Mouse (Mus musculus) hematopoietic stem cell, adult 5-6 weeks (primary cell): ENCODE measurements around the gene Atg3. TPM values are rescaled to one million over a fixed set of nuclear protein-coding genes. Genes with fewer than 3 reads are reported as not detected.

Experiments used
- ATAC-seq, 2 experiments: fragments of 125-278 bp in 1 of 2; replicated peaks in 1 of 2; 2 replicates each; pipeline ENCODE4 v1.8.0; 2016 to 2017; ENCODE audit warnings: inconsistent platforms in 2 of 2, mild to moderate bottlenecking in 2 of 2, moderate number of reproducible peaks in 2 of 2, low read depth in 1 of 2, moderate TSS enrichment in 1 of 2; ENCODE audit not compliant: low FRiP score in 2 of 2, poor library complexity in 2 of 2, severe bottlenecking in 2 of 2, insufficient read depth in 1 of 2, low TSS enrichment in 1 of 2
- total RNA-seq: library from RNA; stranded (forward); fragments of 172-1452, 232-1000 nt; gene quantifications from 2 replicates; pipeline ENCODE4 v1.2.3, GENCODE M21; 2017

Gene Atg3
- total RNA-seq = 39.5 and 45.4 TPM in 2 replicates

GRCm38 (mm10) chr16:45158522-45159388, at the start of gene Atg3, which contains the start of gene Slc35a5:
TSS of gene Atg3 (plus strand) at chr16:45158785.
TSS of gene Slc35a5 (minus strand) at chr16:45158706.
- peak; percentile 87 to 93 for ATAC-seq

DNA sequence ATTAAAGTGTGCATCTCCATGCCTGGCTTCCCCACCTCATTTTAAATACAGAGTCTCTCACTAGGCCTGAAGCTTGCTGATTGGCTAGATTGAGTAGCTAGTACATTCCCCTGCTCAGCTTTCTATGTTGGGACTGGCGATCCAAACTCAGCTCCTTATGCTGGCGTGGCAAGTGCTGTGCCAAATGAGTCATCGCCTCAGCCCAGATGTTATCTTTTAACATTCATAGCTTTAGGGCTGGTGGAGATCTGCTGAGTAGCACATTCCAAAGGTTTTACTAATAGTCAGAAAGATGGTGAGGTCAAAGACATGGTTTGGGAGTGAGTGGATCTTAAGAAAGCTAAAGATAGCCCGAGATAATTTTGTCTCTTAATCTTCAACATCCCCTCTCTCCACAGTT, 48.1 kb upstream of the Atg3 start:
- no peak for ATAC-seq

DNA sequence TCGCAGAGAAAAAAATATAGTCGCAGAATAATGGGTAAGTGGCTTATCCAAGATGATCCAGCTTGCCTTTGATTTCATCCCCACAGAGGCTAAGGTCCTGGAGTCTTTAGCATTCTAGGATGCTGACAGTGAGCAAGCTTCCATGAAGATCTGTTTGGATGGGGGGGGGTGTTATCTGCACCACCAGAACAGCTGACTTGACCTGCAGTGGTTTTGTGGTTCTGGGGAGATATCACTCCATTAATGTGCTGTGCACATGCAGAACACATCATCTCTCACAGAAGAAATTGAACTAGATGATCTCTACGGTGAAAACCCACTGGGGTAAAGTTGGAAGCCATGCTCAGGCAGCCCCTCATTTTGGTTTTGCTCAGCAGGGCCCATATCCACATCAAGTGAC, 41.4 kb upstream of the Atg3 start:
- no peak for ATAC-seq

DNA sequence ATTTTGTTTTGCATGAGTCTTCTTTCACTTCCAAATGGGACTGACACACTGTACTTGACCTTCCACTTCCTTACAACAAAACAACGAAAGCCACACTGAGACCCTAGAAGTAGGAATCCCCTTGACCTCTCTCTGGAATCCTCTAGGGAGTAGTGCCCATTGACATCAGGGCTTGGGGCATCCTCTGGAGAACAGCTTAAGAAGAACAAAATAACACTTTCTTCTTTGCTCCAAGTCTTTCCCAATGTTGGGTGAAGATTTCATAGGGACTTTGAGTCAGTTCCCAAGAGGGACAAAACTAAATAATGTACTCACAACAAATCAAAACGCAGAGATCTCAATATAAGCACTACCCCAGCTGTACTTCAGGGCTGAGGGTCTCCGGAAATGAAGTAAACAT, 39.8 kb upstream of the Atg3 start:
- ATAC-seq = no peak

DNA sequence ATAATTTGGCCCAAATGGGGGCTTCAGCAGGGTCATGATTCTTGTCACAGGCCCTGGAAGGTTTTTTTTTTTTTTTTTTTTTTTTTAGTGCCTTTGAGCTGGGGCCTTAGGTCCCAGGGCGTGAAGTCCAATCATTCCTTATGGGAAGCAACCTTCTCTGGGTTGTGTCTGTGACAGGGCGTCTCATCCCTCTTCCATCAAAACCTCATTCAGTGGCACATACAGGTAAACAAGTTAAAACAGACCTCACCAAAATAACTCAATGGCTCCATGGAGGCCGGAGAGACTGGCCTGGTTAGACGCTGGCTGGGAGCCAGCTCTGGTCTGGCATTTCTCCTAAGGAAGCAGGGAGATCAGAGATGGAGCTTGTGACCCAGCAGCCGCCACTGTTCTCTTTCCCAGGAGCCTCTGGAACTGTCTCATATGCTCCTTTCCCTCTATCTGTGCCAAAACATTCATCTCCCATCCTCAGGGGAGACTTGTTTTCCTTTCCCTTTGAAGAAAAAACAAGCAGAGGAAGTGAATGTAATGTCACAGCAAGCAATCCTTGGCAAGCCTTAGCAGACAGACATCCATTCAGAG, 37.6 kb upstream of the Atg3 start:
- ATAC-seq = no peak

DNA sequence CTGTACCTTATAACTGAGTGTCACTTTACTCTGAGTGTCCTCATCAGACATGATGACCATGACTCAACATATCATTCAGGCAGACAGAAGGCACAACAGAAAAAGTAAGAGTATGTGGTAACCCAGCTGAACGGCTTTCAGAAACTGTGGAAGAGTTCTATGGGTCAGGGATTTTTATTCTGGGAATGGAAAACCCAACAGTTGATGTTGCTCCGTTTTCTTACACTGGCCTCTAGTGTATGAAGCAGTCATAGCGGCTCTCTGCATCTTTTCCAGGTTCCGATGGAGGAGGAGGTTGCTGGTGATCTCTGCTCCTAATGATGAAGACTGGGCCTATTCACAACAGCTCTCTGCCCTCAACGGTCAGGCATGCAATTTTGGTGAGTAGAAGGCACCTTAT, 36.0 kb upstream of the Atg3 start:
- ATAC-seq = no peak

DNA sequence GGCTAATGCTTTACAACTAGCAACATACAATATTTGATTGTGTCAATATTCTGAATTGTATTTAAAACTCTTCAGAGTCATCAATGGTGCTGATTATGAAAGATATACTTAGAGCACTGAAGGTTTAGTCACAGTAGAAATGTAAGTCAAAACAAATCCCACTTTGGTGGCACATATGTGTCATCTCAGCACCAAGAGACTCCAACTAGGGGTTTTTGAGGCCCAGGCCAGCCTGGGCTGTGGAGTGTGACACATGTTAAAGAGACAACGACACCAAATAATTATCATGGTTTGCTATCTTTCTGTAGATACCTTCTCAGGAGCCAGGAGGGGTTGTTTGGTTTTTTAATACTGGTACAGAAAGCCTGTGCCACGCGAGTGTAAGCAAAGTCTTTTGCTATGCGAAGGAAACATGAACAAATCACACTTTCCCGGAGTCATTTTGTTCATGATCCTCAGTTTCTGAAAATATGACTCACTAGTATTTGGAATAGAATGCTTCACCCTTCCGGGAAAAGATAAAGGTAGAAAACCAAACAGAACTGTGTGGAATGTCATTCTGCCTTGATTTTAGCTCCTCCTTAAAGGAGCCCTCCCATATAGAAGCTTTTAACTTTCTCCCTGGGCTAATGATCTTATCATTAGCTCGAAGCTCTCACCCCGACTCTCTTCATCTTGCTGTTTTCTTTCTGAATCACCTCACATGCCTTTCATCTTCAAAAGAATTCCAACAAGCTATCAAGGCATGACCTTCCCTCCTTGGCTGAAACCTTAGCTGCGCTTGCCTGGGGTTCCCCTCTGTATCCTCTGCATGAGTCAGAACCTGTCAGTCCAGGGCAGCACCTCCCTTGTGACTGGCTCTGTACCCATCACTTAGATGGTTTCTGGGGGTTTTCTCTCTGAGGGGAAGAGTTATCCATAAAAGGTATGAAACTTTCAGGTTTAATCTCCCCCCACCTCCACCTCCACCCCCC, 34.1 kb upstream of the Atg3 start:
- no peak for ATAC-seq

- no peak for ATAC-seq
These were observed 30.5 kb upstream of the Atg3 start for GRCm38 (mm10) chr16:45127936-45128710.

- ATAC-seq = no peak
These were observed 16.9 kb upstream of the Atg3 start for GRCm38 (mm10) chr16:45141711-45142110.

DNA sequence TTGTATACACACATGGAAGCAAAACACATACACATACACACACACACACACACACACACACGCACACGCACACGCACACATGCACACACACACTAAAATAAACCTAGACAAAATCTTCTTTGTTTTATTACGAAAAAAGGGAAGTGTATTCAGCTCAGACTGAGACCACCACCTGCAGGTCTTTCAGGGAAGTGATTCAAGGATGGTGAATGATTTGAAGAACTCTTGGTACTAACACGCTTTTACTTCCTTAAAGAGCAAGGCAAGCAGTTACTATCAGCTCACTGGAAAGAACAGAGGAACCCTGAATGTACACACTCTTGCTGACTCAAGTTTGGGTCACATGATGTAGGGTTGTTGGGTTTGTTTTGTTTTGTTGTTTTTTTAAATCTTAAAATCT, 16.0 kb upstream of the Atg3 start:
- peak; percentile 91 to 93 for ATAC-seq

DNA sequence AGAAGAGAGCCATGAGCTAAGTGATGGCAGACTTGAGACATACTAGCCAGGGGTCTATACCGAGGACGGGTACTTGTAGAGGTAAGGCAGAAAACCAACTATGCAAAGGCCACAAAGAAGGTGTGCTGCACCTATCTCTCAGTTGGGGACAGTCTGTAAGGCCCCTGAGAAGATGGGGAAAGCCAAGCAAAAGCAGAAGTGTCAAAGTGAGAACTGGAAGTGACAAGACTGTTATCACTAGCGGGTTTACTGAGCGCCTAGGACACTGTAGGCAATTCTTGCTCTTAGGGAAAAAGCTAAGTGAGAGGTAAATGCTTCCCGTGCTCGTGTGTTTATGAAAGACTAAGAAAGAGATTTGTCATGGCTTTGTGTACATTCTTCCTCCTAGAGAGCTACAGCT, 13.5 kb upstream of the Atg3 start:
- ATAC-seq = no peak; a peak in 1 of 4 replicates

DNA sequence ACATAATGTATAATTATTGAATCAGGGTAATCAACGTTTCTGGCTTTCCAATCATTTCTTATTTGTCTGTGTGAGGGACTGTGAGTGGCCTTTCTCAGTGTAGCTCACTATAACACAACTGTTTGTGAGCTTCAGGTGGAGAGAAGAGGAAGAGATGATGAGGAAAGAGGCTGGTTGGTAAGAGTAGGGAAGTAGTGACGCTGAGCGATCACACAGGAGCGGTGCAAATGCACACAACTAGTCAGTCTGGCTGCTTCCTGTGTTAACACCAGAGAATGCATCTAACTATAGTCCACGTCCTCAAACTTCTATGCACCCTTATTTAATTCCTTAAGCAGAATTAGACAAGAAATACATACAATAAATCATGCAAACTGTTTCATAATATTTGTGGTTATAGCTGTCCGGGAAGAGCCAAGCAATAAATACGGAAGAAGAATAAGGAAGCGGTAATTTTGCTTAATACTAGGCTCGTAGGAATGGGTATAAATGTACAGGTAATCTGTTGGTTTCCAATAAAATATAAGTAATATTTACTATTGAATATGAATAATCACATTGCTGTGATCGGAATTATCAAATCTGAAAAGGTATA, 10.0 kb upstream of the Atg3 start:
- peak; percentile 65 to 88 for ATAC-seq

DNA sequence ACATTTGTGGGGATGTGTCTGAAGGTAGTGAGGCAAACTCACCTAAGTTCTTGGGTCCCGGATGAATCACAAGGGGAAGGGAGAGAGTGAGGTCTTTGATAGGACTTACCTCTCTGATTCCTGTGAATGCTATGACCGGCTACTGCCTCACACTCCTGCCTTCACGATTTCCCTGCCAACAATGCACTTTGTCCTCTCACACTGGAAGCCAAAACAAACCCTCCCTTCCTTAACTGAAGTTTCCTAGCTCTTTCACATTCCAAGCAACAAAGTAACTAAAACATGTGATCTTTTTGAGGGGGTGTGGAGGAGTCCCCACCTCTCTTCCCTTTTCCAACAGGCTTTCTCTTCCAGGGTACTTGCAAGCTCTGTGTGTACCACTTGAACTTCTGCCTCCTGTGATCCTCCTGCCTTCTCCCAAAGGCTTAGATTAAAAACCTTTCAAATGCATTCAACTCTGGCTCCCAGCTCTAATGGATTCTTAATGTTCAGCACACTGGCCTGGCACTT, 3.8 kb upstream of the Atg3 start:
- no peak for ATAC-seq

- peak; percentile 51 to 59 for ATAC-seq
These were observed 456 bp upstream of the Atg3 start for GRCm38 (mm10) chr16:45158136-45158521.

GRCm38 (mm10) chr16:45159389-45159716, 768 bp downstream of the Atg3 start:
- ATAC-seq = no peak

DNA sequence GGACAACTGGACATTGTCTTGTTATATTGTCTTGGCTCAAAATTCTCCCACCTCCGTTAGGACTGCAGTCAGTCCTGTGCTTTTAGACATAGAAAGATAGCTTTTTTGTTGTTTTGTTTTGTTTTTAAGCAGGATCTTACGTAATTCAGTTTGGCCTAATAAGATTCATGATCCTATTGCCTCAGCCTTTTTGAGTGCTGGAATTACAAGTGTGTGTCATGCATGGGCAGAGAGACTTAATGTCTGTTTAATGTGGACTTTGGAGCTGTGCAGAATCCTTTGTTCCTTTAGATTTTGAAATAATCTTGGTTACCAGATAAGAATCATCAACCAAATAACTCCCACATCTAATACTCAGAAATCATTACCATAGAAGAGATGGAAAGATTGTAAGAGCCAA, 20.0 kb downstream of the Atg3 start:
- ATAC-seq = no peak

DNA sequence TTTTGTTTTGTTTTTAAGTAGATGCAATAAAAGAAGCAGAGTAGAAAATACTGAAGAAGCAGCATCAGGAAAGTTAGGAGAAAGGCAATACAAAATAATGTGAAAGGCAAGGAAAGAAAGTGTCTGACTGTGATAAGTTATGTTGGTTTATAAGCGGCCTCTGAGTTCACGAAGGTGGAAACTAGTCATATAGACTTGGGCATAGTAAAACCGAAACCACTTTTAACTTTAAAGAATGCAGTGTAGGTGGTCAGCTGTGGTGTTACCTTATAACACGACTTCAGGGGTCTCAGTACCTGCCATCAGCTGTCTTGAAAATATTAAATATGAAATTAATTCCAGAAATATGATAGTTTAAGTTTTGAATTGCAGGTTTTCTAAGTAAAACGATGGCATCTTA, 23.2 kb downstream of the Atg3 start:
- no peak for ATAC-seq
